10 mouse cellular contexts compared by ENCODE assay signal in the genomic region with DNA sequence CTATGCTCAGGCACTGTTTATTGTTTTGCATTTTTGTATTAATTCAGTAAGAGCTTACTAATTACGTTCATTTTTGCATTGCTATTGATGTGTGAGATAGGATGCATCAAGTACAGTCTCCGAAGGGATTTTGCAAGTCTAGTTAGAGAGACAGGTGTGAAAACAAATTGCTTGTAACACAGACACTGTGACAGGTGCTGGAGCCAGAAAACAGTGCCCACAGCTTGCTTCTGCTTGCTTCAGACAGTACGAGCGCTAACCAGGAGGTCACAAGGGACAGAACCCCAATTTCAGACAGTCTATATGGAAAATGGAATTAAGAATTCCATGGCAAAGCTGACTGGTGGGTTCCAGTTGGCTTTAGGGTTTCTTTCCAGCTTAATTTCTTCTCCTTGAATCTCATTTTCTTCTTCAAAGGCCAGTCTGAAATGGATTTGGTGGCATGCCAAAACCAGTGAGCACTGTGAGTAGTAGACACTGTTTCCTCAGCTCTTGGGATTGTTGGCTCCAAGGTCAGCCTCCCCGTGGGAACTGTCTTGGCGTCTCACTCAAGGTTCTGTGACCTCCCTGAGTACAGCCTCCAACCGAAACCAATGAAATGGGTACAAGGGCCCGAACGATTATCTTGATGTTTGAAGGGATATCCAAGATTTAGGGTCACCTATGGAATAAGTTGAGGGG. TPM values are rescaled to one million over a fixed set of nuclear protein-coding genes. Genes with fewer than 3 reads are reported as not detected.
DNase-seq lines count a peak whose midpoint lies in the region; ATAC-seq and TF ChIP-seq lines count a peak whose summit lies in the region.
"Had no signal": no experiment of that assay in that cellular context is flagged by ENCODE, and none has a peak within 500 bp of the region (broad histone marks: within the 10 kb centered on the region; RNA-seq: fewer than 3 reads in every experiment).

No protein-coding gene starts in this region.

- no peak for TF ChIP-seq EP300 in heart, adult 2 months (IDR thresholded peaks at IDR 0.05; ENCODE audit: insufficient read depth, low read depth, low read length)
- no peak for TF ChIP-seq EP300 in lung, postnatal 0 days (IDR thresholded peaks at IDR 0.05)

- H3K27ac ChIP-seq in heart, adult 2 months = peak overlapping the region; percentile 47
- H3K27ac ChIP-seq in lung, postnatal 0 days (ENCODE audit: low read length) = no peak overlapping the region
- H3K27ac ChIP-seq in hindbrain, embryonic 16.5 days (ENCODE audit: low read depth, low read length) = no peak overlapping the region
- H3K27ac ChIP-seq in intestine, embryonic 15.5 days = no peak overlapping the region

- no peak overlapping the region for H3K4me2 ChIP-seq in lung, postnatal 0 days (replicated peaks; ENCODE audit: low read depth, low read length)
- no peak overlapping the region for H3K4me2 ChIP-seq in hindbrain, embryonic 16.5 days (ENCODE audit: low read length)
- H3K4me2 ChIP-seq in intestine, embryonic 15.5 days (replicated peaks) = no peak overlapping the region

- no peaks in the 10 kb centered on the region for H3K27me3 ChIP-seq in heart, adult 2 months (ENCODE audit: control insufficient read depth, insufficient read depth, low read length)
- no peaks in the 10 kb centered on the region for H3K27me3 ChIP-seq in lung, postnatal 0 days (replicated peaks; ENCODE audit: insufficient read depth, low read length)
- no peaks in the 10 kb centered on the region for H3K27me3 ChIP-seq in hindbrain, embryonic 16.5 days (replicated peaks; ENCODE audit: control insufficient read depth, insufficient read depth, low read length)
- H3K27me3 ChIP-seq in intestine, embryonic 15.5 days (replicated peaks) = no peaks in the 10 kb centered on the region

- intact Hi-C loops in heart, adult 2 months (cut with DNase I) = loop anchor here (2.0 to 5.0 kb wide), 5 partner anchors 60 to 440 kb away; a partner anchor contains a TSS

- no peaks in the 10 kb centered on the region for H3K9me3 ChIP-seq in lung, postnatal 0 days (ENCODE audit: low read length)
- H3K9me3 ChIP-seq in hindbrain, embryonic 16.5 days (ENCODE audit: control insufficient read depth, low read length) = no peaks in the 10 kb centered on the region
- no peaks in the 10 kb centered on the region for H3K9me3 ChIP-seq in intestine, embryonic 15.5 days

- no peak overlapping the region for H3K4me3 ChIP-seq in heart, adult 2 months
- no peak overlapping the region for H3K4me3 ChIP-seq in lung, postnatal 0 days (ENCODE audit: low read depth, low read length)
- H3K4me3 ChIP-seq in hindbrain, embryonic 16.5 days (ENCODE audit: low read length) = no peak overlapping the region
- no peak overlapping the region for H3K4me3 ChIP-seq in intestine, embryonic 15.5 days (replicated peaks)

- no peaks in the 10 kb centered on the region for H3K79me2 ChIP-seq in heart, adult 2 months (replicated peaks; ENCODE audit: control insufficient read depth, insufficient read depth, low read length)

- no peak overlapping the region for H3K9ac ChIP-seq in heart, adult 2 months (ENCODE audit: low read depth, low read length)
- no peak overlapping the region for H3K9ac ChIP-seq in lung, postnatal 0 days (replicated peaks; ENCODE audit: low read depth)
- no peak overlapping the region for H3K9ac ChIP-seq in hindbrain, embryonic 16.5 days (ENCODE audit: low read depth, low read length)
- no peak overlapping the region for H3K9ac ChIP-seq in intestine, embryonic 15.5 days

- TF ChIP-seq POLR2A in heart, adult 2 months (IDR thresholded peaks at IDR 0.05; ENCODE audit: insufficient read depth, low read depth, low read length) = no peak

- peaks cover 7% of the 10 kb centered on the region for H3K36me3 ChIP-seq in heart, adult 2 months (ENCODE audit: control insufficient read depth, insufficient read depth, low read length)
- H3K36me3 ChIP-seq in lung, postnatal 0 days (ENCODE audit: insufficient read depth, low read length) = no peaks in the 10 kb centered on the region
- no peaks in the 10 kb centered on the region for H3K36me3 ChIP-seq in hindbrain, embryonic 16.5 days (ENCODE audit: control insufficient read depth, insufficient read depth, low read length)
- no peaks in the 10 kb centered on the region for H3K36me3 ChIP-seq in intestine, embryonic 15.5 days
- H3K36me3 ChIP-seq: G1E had no signal

- TF ChIP-seq CTCF in heart, adult 2 months (IDR thresholded peaks at IDR 0.05) = no peak
- TF ChIP-seq CTCF in lung, postnatal 0 days (IDR thresholded peaks at IDR 0.05) = no peak

- DNase-seq in heart, adult 2 months = peak; percentile 36 to 47
- DNase-seq in heart, adult 8-10 months (ENCODE audit: low spot score) = no peak
- peak; percentile 26 for DNase-seq in lung, postnatal 10 days
- no peak for DNase-seq in lung, postnatal 0 days (ENCODE audit: low spot score)
- DNase-seq in adrenal gland, postnatal 25 days = peak; percentile 35
- DNase-seq: thymus, postnatal 4 days had no signal

- H3K4me1 ChIP-seq in heart, adult 2 months (ENCODE audit: control insufficient read depth, insufficient read depth, low read length) = peaks cover 10% of the 10 kb centered on the region
- no peaks in the 10 kb centered on the region for H3K4me1 ChIP-seq in lung, postnatal 0 days (ENCODE audit: insufficient read depth, low read depth, low read length)
- H3K4me1 ChIP-seq in hindbrain, embryonic 16.5 days (ENCODE audit: control insufficient read depth, insufficient read depth, low read depth, low read length) = no peaks in the 10 kb centered on the region
- no peaks in the 10 kb centered on the region for H3K4me1 ChIP-seq in intestine, embryonic 15.5 days (replicated peaks)

- ATAC-seq in lung, postnatal 0 days = no peak
- ATAC-seq in hindbrain, embryonic 16.5 days = peak; percentile 72; the same call in 1 of the 2 replicates
- no peak for ATAC-seq in intestine, embryonic 15.5 days
- ATAC-seq: intestine, postnatal 0 days had no signal

- 55% methylated on average over 9 of the region's 9 CpGs for WGBS in heart, adult 2 months
- 60% methylated on average over 9 of the region's 9 CpGs for WGBS in lung, postnatal 0 days
- 58% methylated on average over 9 of the region's 9 CpGs for WGBS in hindbrain, embryonic 16.5 days
- WGBS in intestine, embryonic 15.5 days = 76% methylated on average over 9 of the region's 9 CpGs

RNA-seq across cellular contexts. Expression of a gene that starts 11.9 kb away (rescaled TPM):
- total RNA-seq in heart, adult 2 months (2021) = 1 to 10 TPM; 6.3 to 6.7 TPM
- polyA plus RNA-seq in heart, adult 2 months (2012; rRNA removed) = 1.8 and 3.8 TPM in 2 replicates
- total RNA-seq in heart, adult 8-10 months (2022) = 1 to 10 TPM; 3.9 to 5.0 (median 4.6) TPM
- 8.1 and 8.9 TPM in 2 replicates for polyA plus RNA-seq in lung, postnatal 0 days (2015; fragmentation: Nextera tagmentation; extraction: Ambion mirVana)
- 15.5 and 17.3 TPM in 2 replicates for total RNA-seq in adrenal gland, postnatal 25 days (2021)
- 19.4 and 20.7 TPM in 2 replicates for polyA plus RNA-seq in hindbrain, embryonic 16.5 days (2015; fragmentation: Nextera tagmentation; extraction: Ambion mirVana)
- 14.4 and 14.6 TPM in 2 replicates for polyA plus RNA-seq in intestine, embryonic 15.5 days (2015; fragmentation: Nextera tagmentation; extraction: Ambion mirVana)
- total RNA-seq: G1E had no signal
- polyA plus RNA-seq: G1E had no signal

Comparison
In these comparisons a context has a peak if more than half of its experiments do, and no peak if none do; other contexts are left out.
1. DNase-seq: peak in heart, adult 2 months (2 of 2), lung, postnatal 10 days (single experiment) and adrenal gland, postnatal 25 days (single experiment); none in heart, adult 8-10 months (single experiment) and lung, postnatal 0 days (single experiment).